Mouse (Mus musculus) C2C12 (cell line): Measurements from ENCODE around the gene Golgb1.

Experiments used
- CEBPB ChIP-seq: IDR thresholded peaks from one replicate; pipeline ENCODE4 v1.6.1; 2011; ENCODE audit warnings: low read depth, mild to moderate bottlenecking, control low read depth, moderate library complexity
- CTCF ChIP-seq: IDR thresholded peaks from one replicate; pipeline ENCODE4 v1.5.1; 2011; ENCODE audit not compliant: control insufficient read depth, insufficient read depth, insufficient read length
- FOSL1 ChIP-seq: IDR thresholded peaks from one replicate; pipeline ENCODE4 v1.8.0; 2011; ENCODE audit warnings: mild to moderate bottlenecking, low read length; ENCODE audit not compliant: poor library complexity, insufficient read depth, severe bottlenecking
- MAX ChIP-seq: IDR thresholded peaks from one replicate; pipeline ENCODE4 v1.6.1; 2011; ENCODE audit warnings: mild to moderate bottlenecking, control low read depth
- MYOD1 ChIP-seq: IDR thresholded peaks from one replicate; pipeline ENCODE4 v1.6.1; 2011; ENCODE audit warnings: low read depth; ENCODE audit not compliant: control insufficient read depth, insufficient read length
- MYOG ChIP-seq: IDR thresholded peaks from one replicate; pipeline ENCODE4 v1.6.1; 2011; ENCODE audit not compliant: control insufficient read depth, insufficient read length; ENCODE audit errors: extremely low read depth
- USF1 ChIP-seq: IDR thresholded peaks from one replicate; pipeline ENCODE4 v1.6.1; 2011; ENCODE audit warnings: low read depth, mild to moderate bottlenecking, control low read depth, moderate library complexity

DNA sequence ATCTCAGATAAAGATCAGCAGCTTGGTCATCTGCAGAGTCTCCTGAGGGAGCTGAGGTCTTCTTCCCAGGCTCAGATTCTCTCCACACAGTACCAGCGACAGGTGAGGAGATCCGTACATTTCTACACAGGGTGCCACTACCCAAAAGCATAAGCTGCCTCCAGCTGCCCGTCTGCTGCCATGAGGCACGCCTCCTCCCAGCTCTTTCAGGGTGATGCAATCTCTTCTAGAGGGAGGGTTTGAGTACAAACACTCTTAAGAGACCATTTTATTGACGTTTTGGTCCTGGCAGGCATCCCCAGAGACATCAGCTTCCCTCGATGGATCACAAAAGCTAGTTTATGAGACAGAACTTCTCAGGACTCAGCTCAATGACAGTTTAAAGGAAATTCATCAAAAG is 50.9 kb downstream of the Golgb1 start:
- TF ChIP-seq CTCF (no peak), USF1 (no peak), MYOG (no peak), CEBPB (no peak), MAX (no peak), MYOD1 (no peak), FOSL1 (no peak)
